Comparison of ENCODE assay signal across 8 mouse cellular contexts in genomic region chrX:71052481-71053216, GRCm38 (mm10). TPM values are rescaled to one million over a fixed set of nuclear protein-coding genes. Genes with fewer than 3 reads are reported as not detected.
A peak's percentile ranks its signal among the peaks of the same experiment; 100 is the strongest.
DNase-seq lines count a peak whose midpoint lies in the region; ATAC-seq and TF ChIP-seq lines count a peak whose summit lies in the region.

No protein-coding gene starts in this region.

- peak overlapping the region; percentile 57; the same call in 1 of the 2 replicates for H3K4me3 ChIP-seq in kidney, adult 2 months (ENCODE audit: insufficient read depth, low read depth, low read length)
- peak overlapping the region; percentile 85 for H3K4me3 ChIP-seq in brown adipose tissue, adult 24 weeks (ENCODE audit: insufficient read depth, low read depth, low read length)
- peak overlapping the region; percentile 47 for H3K4me3 ChIP-seq in forebrain, postnatal 0 days (ENCODE audit: low read depth, low read length)
- peak overlapping the region; percentile 37 for H3K4me3 ChIP-seq in testis, adult 2 months (ENCODE audit: control insufficient read depth, low read depth, low read length)

- H3K4me1 ChIP-seq in kidney, adult 2 months (ENCODE audit: control insufficient read depth, insufficient read depth, low read length) = no peaks in the 10 kb centered on the region; the same call in 1 of the 2 replicates
- H3K4me1 ChIP-seq in brown adipose tissue, adult 24 weeks (ENCODE audit: control insufficient read depth, insufficient read depth, insufficient read length, low read length) = peaks cover 2% of the 10 kb centered on the region; the same call in 1 of the 2 replicates
- H3K4me1 ChIP-seq in forebrain, postnatal 0 days (ENCODE audit: insufficient read depth) = no peaks in the 10 kb centered on the region
- H3K4me1 ChIP-seq in testis, adult 2 months (ENCODE audit: control insufficient read depth, insufficient read depth, low read length) = peaks cover 17% of the 10 kb centered on the region

- peak; percentile 23 for ATAC-seq in forebrain, postnatal 0 days
- peak; percentile 51 for ATAC-seq in megakaryocyte progenitor cell, adult 5-6 weeks (replicated peaks; ENCODE audit: poor library complexity)

- no peaks in the 10 kb centered on the region for H3K9me3 ChIP-seq in forebrain, postnatal 0 days (ENCODE audit: low read length)

- WGBS in kidney, adult 2 months = 45% methylated on average over 7 of the region's 8 CpGs
- WGBS in forebrain, postnatal 0 days = 29% methylated on average over 8 of the region's 8 CpGs

- TF ChIP-seq CTCF in kidney, adult 2 months (conservative IDR thresholded peaks at IDR 0.05; ENCODE audit: insufficient read depth, insufficient read length, low read depth, low read length) = no peak
- no peak for TF ChIP-seq CTCF in forebrain, postnatal 0 days (IDR thresholded peaks at IDR 0.05; ENCODE audit: low read depth)
- TF ChIP-seq CTCF in testis, adult 2 months (IDR thresholded peaks at IDR 0.05; ENCODE audit: control insufficient read depth, insufficient read depth, insufficient replicate concordance, low read depth, low read length) = no peak

- no peaks in the 10 kb centered on the region for H3K36me3 ChIP-seq in kidney, adult 2 months (ENCODE audit: control insufficient read depth, insufficient read depth, low read length)
- no peaks in the 10 kb centered on the region for H3K36me3 ChIP-seq in forebrain, postnatal 0 days (ENCODE audit: insufficient read depth)
- H3K36me3 ChIP-seq in testis, adult 2 months (ENCODE audit: control insufficient read depth, insufficient read depth, low read length) = no peaks in the 10 kb centered on the region

- H3K9ac ChIP-seq in forebrain, postnatal 0 days = no peak overlapping the region

- no peaks in the 10 kb centered on the region for H3K27me3 ChIP-seq in kidney, adult 2 months (replicated peaks; ENCODE audit: control insufficient read depth, insufficient read depth, low read length)
- no peaks in the 10 kb centered on the region for H3K27me3 ChIP-seq in forebrain, postnatal 0 days (ENCODE audit: insufficient read depth, low read length)
- H3K27me3 ChIP-seq in testis, adult 2 months (ENCODE audit: control insufficient read depth, insufficient read depth, low read length) = no peaks in the 10 kb centered on the region

- TF ChIP-seq POLR2A in kidney, adult 2 months (IDR thresholded peaks at IDR 0.05; ENCODE audit: low read depth, low read length) = no peak
- TF ChIP-seq POLR2A in testis, adult 2 months (IDR thresholded peaks at IDR 0.05; ENCODE audit: control insufficient read depth, low read depth, low read length) = no peak

- DNase-seq in kidney, adult 2 months = no peak
- no peak for DNase-seq in kidney, adult 11 months
- peak; percentile 19 for DNase-seq in forebrain, postnatal 0 days
- peak; percentile 14 for DNase-seq in kidney, postnatal 14 days
- no peak for DNase-seq in frontal cortex, postnatal 14 days (ENCODE audit: low spot score in 2 of 2)

- H3K27ac ChIP-seq in kidney, adult 2 months (ENCODE audit: insufficient read depth, low read depth, low read length) = no peak overlapping the region
- H3K27ac ChIP-seq in brown adipose tissue, adult 24 weeks (replicated peaks; ENCODE audit: low read depth, low read length) = peak overlapping the region; percentile 72
- no peak overlapping the region; the same call in 1 of the 2 replicates for H3K27ac ChIP-seq in forebrain, postnatal 0 days (ENCODE audit: low read depth, low read length)
- peak overlapping the region; percentile 32; the same call in 1 of the 2 replicates for H3K27ac ChIP-seq in testis, adult 2 months (ENCODE audit: control insufficient read depth, insufficient read depth, low read depth, low read length)

- H3K4me2 ChIP-seq in forebrain, postnatal 0 days (ENCODE audit: low read depth) = peak overlapping the region; percentile 72

RNA-seq across cellular contexts. Expression of gene Mamld1, which starts 2.6 kb away (rescaled TPM):
- 1.7 and 2.2 TPM in 2 replicates for polyA plus RNA-seq in kidney, adult 2 months (2012; rRNA removed)
- 5.8 and 14.1 TPM in 2 replicates for polyA plus RNA-seq in brown adipose tissue, adult 24 weeks (2012; ENCODE audit: insufficient read depth, insufficient read length, missing spikeins)
- total RNA-seq in forebrain, postnatal 0 days (2014; rRNA removed) = 6.8 and 7.0 TPM in 2 replicates
- 4.7 and 5.0 TPM in 2 replicates for polyA plus RNA-seq in forebrain, postnatal 0 days (2015; fragmentation: Nextera tagmentation; extraction: Ambion mirVana)
- total RNA-seq in megakaryocyte progenitor cell, adult 5-6 weeks (2015) = not detected in 2 replicates
- not detected in 2 replicates for total RNA-seq in megakaryocyte progenitor cell, adult 5-6 weeks (2017)
- 3.4 and 4.2 TPM in 2 replicates for polyA plus RNA-seq in testis, adult 2 months (2012; rRNA removed)

Comparison
In these comparisons a context has a peak if more than half of its experiments do, and no peak if none do; other contexts are left out.
1. DNase-seq: peak in forebrain, postnatal 0 days (single experiment) and kidney, postnatal 14 days (single experiment); none in kidney, adult 2 months (single experiment), kidney, adult 11 months (single experiment) and frontal cortex, postnatal 14 days (0 of 2).
2. H3K27ac ChIP-seq: peak in brown adipose tissue, adult 24 weeks (single experiment) and testis, adult 2 months (single experiment); none in kidney, adult 2 months (single experiment) and forebrain, postnatal 0 days (single experiment).
3. Peak in every context shown above with its lines, with median percentiles within 50 percentile points of each other: H3K4me3 ChIP-seq.